Comparison of ENCODE assay signal across 10 mouse cellular contexts in the genomic region with DNA sequence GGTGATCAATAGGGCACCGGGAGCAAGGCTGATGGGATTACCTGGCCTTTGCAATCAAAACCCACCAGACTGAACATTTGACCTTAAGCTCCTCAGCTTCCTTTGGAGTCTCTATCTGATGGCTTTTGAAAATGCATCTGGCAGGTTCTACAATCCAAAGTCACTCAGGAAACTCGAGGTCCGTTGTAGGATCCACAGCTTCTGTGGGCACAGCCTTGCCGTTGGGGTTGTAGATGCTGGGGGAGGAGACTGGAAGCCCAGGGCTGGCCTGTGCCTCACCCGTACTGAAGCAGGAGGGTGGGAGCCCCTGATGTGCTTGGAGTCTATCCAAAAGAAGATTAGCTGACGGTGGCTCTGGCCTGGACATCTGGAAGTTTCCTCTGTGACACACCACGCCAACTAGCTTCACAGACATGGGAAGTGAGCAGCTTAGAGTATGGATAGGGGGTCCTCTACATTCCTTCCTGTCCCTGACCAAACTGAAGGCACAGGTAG. TPM values are rescaled to one million over a fixed set of nuclear protein-coding genes. Genes with fewer than 3 reads are reported as not detected.
A peak's percentile ranks its signal among the peaks of the same experiment; 100 is the strongest.
DNase-seq lines count a peak whose midpoint lies in the region; ATAC-seq and TF ChIP-seq lines count a peak whose summit lies in the region.
"Had no signal": no experiment of that assay in that cellular context is flagged by ENCODE, and none has a peak within 500 bp of the region (broad histone marks: within the 10 kb centered on the region; RNA-seq: fewer than 3 reads in every experiment).

No protein-coding gene starts in this region.

- no peaks in the 10 kb centered on the region for H3K27me3 ChIP-seq in heart, embryonic 11.5 days (ENCODE audit: control insufficient read depth, insufficient read depth, low read length)
- H3K27me3 ChIP-seq in limb, embryonic 14.5 days (ENCODE audit: control insufficient read depth, insufficient read depth, low read length) = no peaks in the 10 kb centered on the region
- H3K27me3 ChIP-seq: liver, embryonic 15.5 days had no signal

- TF ChIP-seq POLR2A in limb, embryonic 14.5 days (IDR thresholded peaks at IDR 0.05; ENCODE audit: borderline replicate concordance, extremely low read depth, insufficient read depth, insufficient read length) = no peak

- 0 out of 2 replicates have a peak overlapping the region, but pooled peaks have one; percentile 2 for H3K9ac ChIP-seq in heart, embryonic 11.5 days (ENCODE audit: low read depth, low read length)
- no peak overlapping the region for H3K9ac ChIP-seq in limb, embryonic 14.5 days (ENCODE audit: low read depth, low read length, severe bottlenecking)
- H3K9ac ChIP-seq: liver, embryonic 15.5 days had no signal

- no peak overlapping the region for H3K4me2 ChIP-seq in heart, embryonic 11.5 days
- H3K4me2 ChIP-seq in limb, embryonic 14.5 days (replicated peaks; ENCODE audit: low read depth, low read length, severe bottlenecking) = no peak overlapping the region
- H3K4me2 ChIP-seq: liver, embryonic 15.5 days had no signal

- no peak overlapping the region for H3K4me3 ChIP-seq in heart, embryonic 11.5 days (ENCODE audit: low read depth, low read length)
- H3K4me3 ChIP-seq in limb, embryonic 14.5 days (replicated peaks; ENCODE audit: low read length) = no peak overlapping the region
- H3K4me3 ChIP-seq: liver, embryonic 15.5 days had no signal

- H3K27ac ChIP-seq in heart, embryonic 11.5 days (ENCODE audit: low read depth, low read length) = peak overlapping the region; percentile 55
- H3K27ac ChIP-seq in limb, embryonic 14.5 days (replicated peaks; ENCODE audit: low read depth, low read length) = peak overlapping the region; percentile 55
- H3K27ac ChIP-seq: liver, embryonic 15.5 days had no signal

- ATAC-seq in heart, embryonic 11.5 days (replicated peaks; ENCODE audit: insufficient number of reproducible peaks, low FRiP score, low TSS enrichment) = no peak
- ATAC-seq in limb, embryonic 14.5 days (ENCODE audit: low FRiP score, low read depth) = peak; percentile 15; the same call in 1 of the 2 replicates

- 63% methylated on average over 7 of the region's 7 CpGs for WGBS in heart, embryonic 11.5 days (ENCODE audit: insufficient replicate concordance)
- WGBS in limb, embryonic 14.5 days = 44% methylated on average over 7 of the region's 7 CpGs

- no peaks in the 10 kb centered on the region for H3K9me3 ChIP-seq in heart, embryonic 11.5 days (replicated peaks; ENCODE audit: control insufficient read depth, low read length)
- no peaks in the 10 kb centered on the region for H3K9me3 ChIP-seq in limb, embryonic 14.5 days (ENCODE audit: control insufficient read depth, low read length)
- H3K9me3 ChIP-seq: liver, embryonic 15.5 days had no signal

- peaks cover 4% of the 10 kb centered on the region for H3K36me3 ChIP-seq in heart, embryonic 11.5 days (ENCODE audit: control insufficient read depth, insufficient read depth, low read length)
- peaks cover 15% of the 10 kb centered on the region for H3K36me3 ChIP-seq in limb, embryonic 14.5 days (ENCODE audit: control insufficient read depth, insufficient read depth, low read length)

- DNase-seq in heart, postnatal 25 days (ENCODE audit: low spot score) = no peak
- DNase-seq in retina, postnatal 1 day = peak; percentile 47
- no peak for DNase-seq in retina, embryonic 14.5 days (ENCODE audit: low spot score)
- DNase-seq in limb, embryonic 14.5 days (ENCODE audit: low spot score) = no peak
- DNase-seq in thymus, postnatal 0 days (ENCODE audit: low spot score) = no peak
- DNase-seq in spleen, postnatal 10 days (ENCODE audit: low spot score in 2 of 2) = no peak
- DNase-seq: cerebellum, adult 9-11 months; layer of hippocampus, postnatal 36 days had no signal

- intact Hi-C loops in heart, postnatal 25 days (cut with DNase I) = no loop called here

- peaks cover 9% of the 10 kb centered on the region for H3K4me1 ChIP-seq in heart, embryonic 11.5 days (ENCODE audit: control insufficient read depth, insufficient read depth, low read length)
- peaks cover 9% of the 10 kb centered on the region; the same call in 1 of the 2 replicates for H3K4me1 ChIP-seq in limb, embryonic 14.5 days (ENCODE audit: control insufficient read depth, insufficient read depth, low read length)

RNA-seq across cellular contexts. Expression of a gene that starts 18.1 kb away (rescaled TPM):
- polyA plus RNA-seq in heart, embryonic 11.5 days (2014; fragmentation: Nextera tagmentation; extraction: Ambion mirVana) = 53.9 and 54.0 TPM in 2 replicates
- total RNA-seq in heart, postnatal 25 days (2021) = 10 to 100 TPM; 22.9 to 23.4 TPM
- 51.4 and 56.9 TPM in 2 replicates for polyA plus RNA-seq in limb, embryonic 14.5 days (2012; rRNA removed)
- 72.4 and 78.4 TPM in 2 replicates for polyA plus RNA-seq in limb, embryonic 14.5 days (2014; fragmentation: Nextera tagmentation; extraction: Ambion mirVana)
- polyA plus RNA-seq in thymus, postnatal 0 days (2015; fragmentation: Nextera tagmentation; extraction: Ambion mirVana) = 79.5 and 82.5 TPM in 2 replicates
